Mouse (Mus musculus) liver, embryonic 14.5 days (tissue): ENCODE measurements around the gene Uox.
A peak's percentile ranks its signal among the peaks of the same experiment; 100 is the strongest.

Experiments used
- CTCF ChIP-seq: IDR thresholded peaks from 2 replicates; pipeline ENCODE4 v1.5.1; 2016; ENCODE audit warnings: antibody characterized with exemption, low read depth, control low read depth
- EP300 ChIP-seq: IDR thresholded peaks from 2 replicates; pipeline ENCODE4 v1.6.1; 2016; ENCODE audit warnings: antibody characterized with exemption, low read depth

DNA sequence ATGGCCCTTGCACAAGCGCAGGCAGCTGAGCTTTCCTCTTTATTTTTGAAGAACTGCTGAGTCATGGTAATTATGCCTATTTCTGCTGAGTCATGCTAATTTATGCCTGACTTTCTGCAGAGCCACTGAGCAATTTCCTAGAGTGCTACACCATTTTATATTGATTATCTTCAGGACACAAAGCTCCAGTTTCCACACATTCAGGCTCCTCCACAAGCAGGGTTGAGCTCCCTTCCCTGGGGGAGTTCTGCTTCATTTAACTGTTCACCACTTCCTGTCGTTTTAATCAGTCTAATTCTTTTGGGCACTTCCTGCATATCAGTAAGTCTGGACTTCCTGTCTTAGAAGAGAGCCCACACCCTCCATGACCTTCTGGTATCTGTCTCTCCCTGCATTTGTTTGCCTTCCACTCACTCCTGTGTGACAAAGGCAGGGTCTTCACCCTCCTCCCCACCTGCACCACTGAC lies 84.9 kb downstream of the Uox start:
- TF ChIP-seq EP300 (peak; percentile 57; the same call in 1 of the 2 replicates), CTCF (no peak)
